Mouse (Mus musculus) embryo, embryonic 10 days (tissue): ENCODE data around the gene Hgd.

ENCODE experiments used
- DNase-seq: peaks from one replicate; pipeline ENCODE4 v3.0.0-alpha.2; 2015; ENCODE audit warnings: low spot score

Hgd gene

DNA sequence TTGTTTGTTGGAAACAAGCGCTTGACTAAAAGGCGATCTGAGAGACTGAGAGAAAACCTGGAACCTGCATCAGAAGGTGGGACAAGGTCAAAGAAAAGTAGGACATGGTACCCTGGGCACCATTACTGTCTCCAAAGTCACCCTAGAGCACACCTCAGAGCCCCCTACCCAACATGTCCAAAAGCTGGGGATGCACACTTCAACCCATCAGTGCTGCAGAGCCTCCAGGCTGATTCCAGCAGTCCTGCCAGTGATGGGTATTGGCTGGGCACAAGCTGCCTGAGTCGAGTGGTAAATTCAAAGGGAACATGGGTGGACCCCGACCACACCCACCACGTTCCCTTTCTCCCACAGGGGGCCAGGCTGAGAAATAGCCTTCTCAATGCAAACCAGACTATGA, 95.4 kb downstream of the Hgd start:
- no peak for DNase-seq

DNA sequence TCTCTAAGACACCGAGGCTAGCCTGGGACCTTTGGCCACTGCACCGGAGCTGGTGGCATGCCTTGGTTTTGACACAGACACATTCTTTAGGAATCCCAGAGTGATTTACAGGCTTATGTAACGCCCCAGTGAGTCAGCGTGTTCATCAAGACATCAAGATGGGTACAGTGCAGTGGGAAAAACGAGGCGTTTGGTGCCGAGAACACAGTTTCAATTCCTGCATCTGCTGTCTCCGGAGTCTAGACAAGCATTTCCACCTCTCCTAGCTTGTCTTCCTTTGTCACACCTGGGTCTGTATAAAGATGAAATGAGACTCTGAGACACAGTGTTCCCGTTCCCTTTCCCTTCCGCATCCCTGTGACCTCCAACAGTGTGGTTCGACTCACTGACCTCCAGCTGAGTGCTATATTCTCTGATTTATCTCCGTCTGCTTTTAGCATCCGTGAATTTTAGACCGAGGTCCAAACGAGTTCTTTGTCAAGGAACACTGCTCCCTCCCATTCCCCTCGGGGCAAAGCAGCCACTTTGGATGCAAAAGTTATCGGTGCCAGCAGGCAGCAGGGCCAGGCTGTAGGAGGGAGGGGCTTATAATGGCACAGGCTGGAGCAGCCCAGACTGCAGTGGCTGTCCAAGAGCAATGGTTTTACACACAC, 96.2 kb downstream of the Hgd start:
- no peak for DNase-seq

DNA sequence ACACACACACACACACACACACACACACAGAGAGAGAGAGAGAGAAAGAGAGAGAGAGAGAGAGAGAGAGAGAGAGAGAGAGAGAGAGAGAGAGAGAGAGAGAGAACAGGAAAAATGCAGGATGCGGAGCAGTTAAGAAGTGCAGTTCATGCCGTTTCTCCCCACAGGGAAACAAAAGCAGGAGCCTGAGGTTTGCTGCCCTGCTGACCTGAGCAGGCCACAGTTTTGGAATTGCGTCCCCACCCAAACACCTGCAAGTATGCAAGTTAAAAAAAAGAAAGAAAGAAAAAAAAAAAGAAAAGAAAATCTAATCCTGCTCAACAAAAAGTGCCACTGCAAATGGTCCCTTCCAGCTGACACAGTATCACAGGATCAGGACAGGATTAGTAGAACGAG, 96.7 kb downstream of the Hgd start:
- DNase-seq = no peak

DNA sequence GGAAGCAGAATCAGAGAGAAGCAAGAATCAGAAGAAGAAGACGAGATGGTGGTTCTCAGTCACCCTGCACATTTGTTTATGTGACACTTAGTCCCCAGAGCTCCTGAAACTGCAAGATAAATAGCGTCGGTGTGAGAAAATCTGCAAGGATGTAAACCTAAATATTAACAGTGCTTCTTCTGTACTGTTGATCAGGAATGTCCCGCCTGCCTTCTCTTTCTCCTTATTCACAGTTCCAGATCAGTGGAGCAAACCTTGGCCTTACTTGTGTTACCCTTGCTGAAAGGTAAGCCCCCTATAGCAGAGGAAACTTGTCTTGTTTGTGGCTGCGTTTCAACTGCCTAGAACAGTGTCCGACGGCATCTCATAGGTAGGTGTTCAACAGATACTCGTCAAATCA, 97.6 kb downstream of the Hgd start:
- DNase-seq = no peak

DNA sequence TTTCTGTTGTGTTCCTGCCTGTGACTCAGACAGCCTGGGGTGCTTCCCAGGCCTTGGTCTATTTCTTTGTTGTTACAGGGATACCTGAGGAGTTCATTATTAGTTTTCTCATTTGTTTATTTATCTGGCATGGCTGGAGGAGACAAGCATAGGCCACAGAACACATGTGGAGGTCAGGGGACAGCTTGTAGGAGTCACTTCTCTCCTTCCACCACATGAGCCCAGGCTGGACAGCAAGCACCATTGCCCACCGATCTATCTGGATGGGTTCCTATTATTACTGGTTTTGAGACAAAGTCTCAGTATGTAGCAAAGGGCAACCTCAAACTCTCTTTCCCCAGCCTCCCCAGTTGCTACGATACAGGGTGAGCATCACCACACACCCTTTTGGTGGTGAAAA, 100.3 kb downstream of the Hgd start:
- no peak for DNase-seq

DNA sequence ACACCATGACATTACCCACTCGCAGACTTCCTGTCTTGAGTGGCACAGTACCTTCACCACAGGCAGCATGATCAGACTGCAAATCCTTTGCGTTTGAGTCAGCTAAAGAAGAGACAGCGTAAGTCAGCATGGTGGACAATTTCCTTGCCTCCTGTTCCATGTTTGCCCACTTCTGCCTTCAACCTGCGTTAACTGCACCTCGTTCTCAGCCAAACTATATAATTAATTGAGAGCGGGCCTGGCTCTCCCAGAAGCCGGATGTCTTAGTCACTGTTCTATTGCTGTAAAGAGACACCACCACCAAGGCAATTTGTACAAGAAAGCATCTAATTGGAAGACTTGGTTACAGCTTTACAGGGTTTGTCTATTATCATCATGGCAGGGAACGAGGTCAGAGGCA, 100.9 kb downstream of the Hgd start:
- DNase-seq = no peak
